Mouse (Mus musculus): Measurements from ENCODE around the gene Cyp4f18.
"Not testable (repeated sequence)": the region's sequence is repeated elsewhere in the genome, so short reads cannot be mapped to it uniquely, and the experiment has no call there.

DNA sequence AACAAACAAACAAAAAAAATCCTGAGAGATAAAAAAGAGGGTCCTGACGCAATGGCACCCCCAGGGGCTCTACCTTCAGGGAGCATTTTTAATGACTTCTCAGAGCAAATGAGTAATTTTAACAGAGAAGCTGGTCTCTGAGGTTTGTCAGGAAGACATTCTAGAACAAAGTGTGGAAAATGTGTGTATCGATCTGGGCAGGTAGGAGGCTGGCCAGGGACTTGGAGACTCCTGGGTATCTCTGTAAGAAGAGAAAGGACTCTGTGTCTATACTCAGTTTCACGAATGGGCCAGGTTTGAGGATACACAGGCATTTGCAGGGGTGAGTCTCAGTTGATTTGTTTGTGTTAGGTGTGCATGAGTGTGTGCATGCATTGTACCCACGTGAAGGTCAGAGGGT lies 31.5 kb upstream of the Cyp4f18 start, which contains the start of gene Olfr372:
- TF ChIP-seq POLR2A (IDR thresholded peaks at IDR 0.05; ENCODE audit: low read depth, low read length); CTCF (conservative IDR thresholded peaks at IDR 0.05; ENCODE audit: insufficient read depth, insufficient read length, low read depth, low read length): not testable (repeated sequence)
